Mouse (Mus musculus) midbrain, embryonic 16.5 days (tissue): ENCODE data around the gene Lsm14b. TPM values are rescaled to one million over a fixed set of nuclear protein-coding genes. Genes with fewer than 3 reads are reported as not detected.

Experiments
- ATAC-seq: fragments of 200-750 bp; cut with Nextera tagmentation; 2 replicates; pipeline ENCODE4 v1.8.0; 2017; ENCODE audit warnings: moderate TSS enrichment
- H3K27ac ChIP-seq: fragments of 300-500 bp; sonication (generic); 2 replicates; pipeline ENCODE4 v1.5.1; 2014; ENCODE audit warnings: mild to moderate bottlenecking, low read length, mixed read lengths
- H3K27me3 ChIP-seq: fragments of 300-500 bp; sonication (generic); 2 replicates; pipeline ENCODE4 v1.6.1; 2014; ENCODE audit warnings: low read depth, low read length, mixed read lengths; ENCODE audit not compliant: control insufficient read depth, insufficient read depth
- H3K36me3 ChIP-seq: fragments of 300-500 bp; sonication (generic); 2 replicates; pipeline ENCODE4 v1.6.1; 2014; ENCODE audit warnings: mild to moderate bottlenecking, low read length, moderate library complexity, mixed read lengths; ENCODE audit not compliant: control insufficient read depth, insufficient read depth
- H3K4me1 ChIP-seq: fragments of 300-500 bp; sonication (generic); 2 replicates; pipeline ENCODE4 v1.6.1; 2014; ENCODE audit warnings: mild to moderate bottlenecking, low read length, mixed read lengths; ENCODE audit not compliant: control insufficient read depth, insufficient read depth
- H3K4me2 ChIP-seq: fragments of 300-500 bp; sonication (generic); 2 replicates; pipeline ENCODE4 v1.6.1; 2014; ENCODE audit warnings: mild to moderate bottlenecking, low read length, mixed read lengths
- H3K4me3 ChIP-seq: fragments of 300-500 bp; sonication (generic); 2 replicates; pipeline ENCODE4 v1.5.1; 2014; ENCODE audit warnings: low read depth, mild to moderate bottlenecking, low read length, moderate library complexity, mixed read lengths
- H3K9ac ChIP-seq: fragments of 300-500 bp; sonication (generic); 2 replicates; pipeline ENCODE4 v1.6.1; 2014; ENCODE audit warnings: low read depth, low read length, mixed read lengths
- H3K9me3 ChIP-seq: fragments of 300-500 bp; sonication (generic); replicated peaks from 2 replicates; pipeline ENCODE4 v1.6.1; 2014; ENCODE audit warnings: mild to moderate bottlenecking, low read length, mixed read lengths; ENCODE audit not compliant: control insufficient read depth, poor library complexity, severe bottlenecking
- WGBS: fragments of 180-500 bp; shearing (Covaris S2); extraction: QIAGEN DNeasy Blood & Tissue Kit; methylation state at CpG from one replicate; pipeline ENCODE4 v1.1.7; 2014; 5-methylcytosine and 5-hydroxymethylcytosine counted together
- polyA plus RNA-seq: library from polyadenylated mRNA; unstranded; fragments of >200 nt; fragmentation: Nextera tagmentation; extraction: Ambion mirVana; gene quantifications from 2 replicates; pipeline ENCODE4 v1.2.1, GENCODE M21; 2015

Lsm14b gene
- polyA plus RNA-seq, 1 experiment from 2014 or later: 21.0 TPM

GRCm38 (mm10) chr2:180063338-180064131, 38.7 kb downstream of the Lsm14b start:
- Histone ChIP-seq H3K36me3 (peaks cover 42% of the 10 kb centered on the region), H3K9ac (no peak overlapping the region), H3K4me3 (no peak overlapping the region), H3K9me3 (no peaks in the 10 kb centered on the region), H3K4me2 (no peak overlapping the region), H3K27me3 (no peaks in the 10 kb centered on the region), H3K27ac (no peak overlapping the region), H3K4me1 (no peaks in the 10 kb centered on the region)
- no peak for ATAC-seq
- WGBS: 96% methylated on average over 11 of the region's 11 CpGs

GRCm38 (mm10) chr2:180069770-180070480, 45.1 kb downstream of the Lsm14b start:
- H3K4me2 ChIP-seq: peak overlapping the region; percentile 93
- H3K4me1 ChIP-seq: peaks cover 16% of the 10 kb centered on the region
- H3K9ac ChIP-seq: peak overlapping the region; percentile 76
- H3K27ac ChIP-seq: peak overlapping the region; percentile 93
- no peaks in the 10 kb centered on the region for H3K36me3 ChIP-seq
- 35% methylated on average over 20 of the region's 20 CpGs for WGBS
- ATAC-seq: peak; percentile 77
- H3K4me3 ChIP-seq: peak overlapping the region; percentile 71
- H3K27me3 ChIP-seq: no peaks in the 10 kb centered on the region
- H3K9me3 ChIP-seq: no peaks in the 10 kb centered on the region

- Histone ChIP-seq H3K9ac (peak within 1 kb of the TSS; percentile 76), H3K27ac (peak within 1 kb of the TSS; percentile 93), H3K4me2 (peak within 1 kb of the TSS; percentile 93), H3K9me3 (no peaks in the 10 kb centered on the region), H3K4me3 (peak within 1 kb of the TSS; percentile 71), H3K36me3 (no peaks in the 10 kb centered on the region), H3K27me3 (no peaks in the 10 kb centered on the region), H3K4me1 (peaks cover 16% of the 10 kb centered on the region)
- ATAC-seq: peak; percentile 97
- 5% methylated on average over 58 of the region's 58 CpGs for WGBS
Observed at GRCm38 (mm10) chr2:180070481-180071453, 46.0 kb downstream of the Lsm14b start, which contains the start of gene Mtg2. Gene Mtg2 (plus strand): TSS chr2:180070588.

GRCm38 (mm10) chr2:180071671-180072070, 46.9 kb downstream of the Lsm14b start:
- H3K9me3 ChIP-seq: no peaks in the 10 kb centered on the region
- no peaks in the 10 kb centered on the region for H3K36me3 ChIP-seq
- WGBS: 80% methylated on average over 2 of the region's 2 CpGs
- no peak overlapping the region for H3K9ac ChIP-seq
- H3K4me1 ChIP-seq: peaks cover 16% of the 10 kb centered on the region
- H3K4me2 ChIP-seq: no peak overlapping the region; the same call in 1 of the 2 replicates
- H3K27me3 ChIP-seq: no peaks in the 10 kb centered on the region
- ATAC-seq: no peak
- H3K4me3 ChIP-seq: no peak overlapping the region
- no peak overlapping the region for H3K27ac ChIP-seq

GRCm38 (mm10) chr2:180072886-180073285, 48.1 kb downstream of the Lsm14b start:
- WGBS: 87% methylated on average over 7 of the region's 7 CpGs
- no peak overlapping the region for H3K4me3 ChIP-seq
- no peak overlapping the region for H3K4me2 ChIP-seq
- H3K9me3 ChIP-seq: no peaks in the 10 kb centered on the region
- no peaks in the 10 kb centered on the region for H3K36me3 ChIP-seq
- H3K27ac ChIP-seq: no peak overlapping the region
- H3K9ac ChIP-seq: no peak overlapping the region
- H3K27me3 ChIP-seq: no peaks in the 10 kb centered on the region
- ATAC-seq: no peak
- H3K4me1 ChIP-seq: peaks cover 16% of the 10 kb centered on the region

GRCm38 (mm10) chr2:180077622-180078021, 52.8 kb downstream of the Lsm14b start:
- 0 out of 2 replicates have a peak, but pooled peaks cover 6% of the 10 kb centered on the region for H3K36me3 ChIP-seq
- H3K9me3 ChIP-seq: no peaks in the 10 kb centered on the region
- H3K4me1 ChIP-seq: no peaks in the 10 kb centered on the region
- no peak overlapping the region for H3K9ac ChIP-seq
- no peak overlapping the region for H3K4me3 ChIP-seq
- H3K4me2 ChIP-seq: no peak overlapping the region
- WGBS: 73% methylated on average over 3 of the region's 3 CpGs
- no peaks in the 10 kb centered on the region for H3K27me3 ChIP-seq
- ATAC-seq: no peak
- no peak overlapping the region for H3K27ac ChIP-seq

- Histone ChIP-seq H3K36me3 (peaks cover 15% of the 10 kb centered on the region), H3K4me1 (no peaks in the 10 kb centered on the region), H3K4me3 (no peak overlapping the region), H3K9ac (no peak overlapping the region), H3K27me3 (no peaks in the 10 kb centered on the region), H3K4me2 (no peak overlapping the region), H3K9me3 (no peaks in the 10 kb centered on the region), H3K27ac (no peak overlapping the region)
- 95% methylated on average over 8 of the region's 8 CpGs for WGBS
- ATAC-seq: no peak
Observed at GRCm38 (mm10) chr2:180080680-180081079, 55.9 kb downstream of the Lsm14b start.

GRCm38 (mm10) chr2:180083063-180083462, 58.3 kb downstream of the Lsm14b start:
- Histone ChIP-seq H3K9me3 (no peaks in the 10 kb centered on the region), H3K4me1 (no peaks in the 10 kb centered on the region), H3K4me3 (no peak overlapping the region), H3K27ac (no peak overlapping the region), H3K36me3 (peaks cover 18% of the 10 kb centered on the region), H3K27me3 (no peaks in the 10 kb centered on the region), H3K4me2 (no peak overlapping the region), H3K9ac (no peak overlapping the region)
- no peak for ATAC-seq
- 90% methylated on average over 10 of the region's 10 CpGs for WGBS
